Mouse (Mus musculus) lung, adult 18-20 months (tissue): Measurements from ENCODE around the gene Chst5.
"Not testable (repeated sequence)": the region's sequence is repeated elsewhere in the genome, so short reads cannot be mapped to it uniquely, and the experiment has no call there.

ENCODE experiments used
- DNase-seq, 2 experiments: peaks; one replicate each; pipeline ENCODE4 v3.0.0; 2022; ENCODE audit warnings: mixed read lengths in 2 of 2

Gene Chst5

GRCm38 (mm10) chr8:111909621-111910450 is at the start of gene Chst5:
TSS of gene Chst5 (minus strand) at chr8:111910447.
- DNase-seq, result no peak

- DNase-seq, result no peak
Measured at GRCm38 (mm10) chr8:111957231-111957630, 47.0 kb upstream of the Chst5 start.

- no peak for DNase-seq
Measured at GRCm38 (mm10) chr8:111955879-111956278, 45.6 kb upstream of the Chst5 start.

GRCm38 (mm10) chr8:111954844-111955594 is 44.8 kb upstream of the Chst5 start:
- peak in 1 of 2 experiments; percentile 10 for DNase-seq

GRCm38 (mm10) chr8:111951936-111952335 is 41.7 kb upstream of the Chst5 start:
- DNase-seq, result no peak

- DNase-seq, result peak; percentile 10 to 15
Measured at GRCm38 (mm10) chr8:111951317-111951716, 41.1 kb upstream of the Chst5 start.

- no peak for DNase-seq
Measured at GRCm38 (mm10) chr8:111950846-111951245, 40.6 kb upstream of the Chst5 start.

GRCm38 (mm10) chr8:111947954-111948353 is 37.7 kb upstream of the Chst5 start:
- no peak for DNase-seq

- DNase-seq, result no peak
Measured at GRCm38 (mm10) chr8:111947144-111947543, 36.9 kb upstream of the Chst5 start.

GRCm38 (mm10) chr8:111943544-111943943 is 33.3 kb upstream of the Chst5 start:
- no peak for DNase-seq

- peak; percentile 23 to 38 for DNase-seq
Measured at GRCm38 (mm10) chr8:111941101-111941454, 30.8 kb upstream of the Chst5 start.

- DNase-seq, result peak; percentile 98 to 99
Measured at GRCm38 (mm10) chr8:111940171-111941100, 30.2 kb upstream of the Chst5 start, which contains the start of gene Gabarapl2. TSS of gene Gabarapl2 (plus strand) at chr8:111940703.

GRCm38 (mm10) chr8:111939516-111940142 is 29.4 kb upstream of the Chst5 start:
- peak; percentile 75 to 82 for DNase-seq

- not testable (repeated sequence) for DNase-seq
Measured at GRCm38 (mm10) chr8:111938076-111938985, 28.1 kb upstream of the Chst5 start.

GRCm38 (mm10) chr8:111937184-111937583 is 26.9 kb upstream of the Chst5 start:
- DNase-seq, result no peak

GRCm38 (mm10) chr8:111934201-111934600 is 24.0 kb upstream of the Chst5 start:
- no peak for DNase-seq

- peak; percentile 91 to 94 for DNase-seq
Measured at GRCm38 (mm10) chr8:111933348-111934076, 23.3 kb upstream of the Chst5 start, which contains the start of gene Tmem231. TSS of gene Tmem231 (minus strand) at chr8:111933881.

- DNase-seq, result peak; percentile 79 to 84
Measured at GRCm38 (mm10) chr8:111932580-111933336, 22.5 kb upstream of the Chst5 start.

- no peak for DNase-seq
Measured at GRCm38 (mm10) chr8:111931721-111932120, 21.5 kb upstream of the Chst5 start.
